Mouse (Mus musculus) embryonic facial prominence, embryonic 14.5 days (tissue): ENCODE results near the gene Gdi2. TPM values are rescaled to one million over a fixed set of nuclear protein-coding genes. Genes with fewer than 3 reads are reported as not detected.
A peak's percentile ranks its signal among the peaks of the same experiment; 100 is the strongest.

Source experiments
- ATAC-seq: fragments of 200-750 bp; cut with Nextera tagmentation; 2 replicates; pipeline ENCODE4 v1.8.0; 2017; ENCODE audit warnings: low read depth, moderate number of reproducible peaks, moderate TSS enrichment
- DNase-seq: peaks from one replicate; pipeline ENCODE4 v3.0.0-alpha.2; 2015; ENCODE audit warnings: low spot score
- H3K27ac ChIP-seq: fragments of 300-500 bp; sonication (generic); replicated peaks from 2 replicates; pipeline ENCODE4 v1.5.1; 2014; ENCODE audit warnings: low read depth, mild to moderate bottlenecking, low read length, moderate library complexity
- H3K27me3 ChIP-seq: fragments of 300-500 bp; sonication (generic); replicated peaks from 2 replicates; pipeline ENCODE4 v1.6.1; 2014; ENCODE audit warnings: low read length; ENCODE audit not compliant: control insufficient read depth, insufficient read depth
- H3K36me3 ChIP-seq: fragments of 300-500 bp; sonication (generic); 2 replicates; pipeline ENCODE4 v1.6.1; 2014; ENCODE audit warnings: low read length, mixed read lengths; ENCODE audit not compliant: control insufficient read depth, insufficient read depth
- H3K4me1 ChIP-seq: fragments of 300-500 bp; sonication (generic); 2 replicates; pipeline ENCODE4 v1.6.1; 2014; ENCODE audit warnings: antibody characterized with exemption, low read length; ENCODE audit not compliant: control insufficient read depth, insufficient read depth
- H3K4me2 ChIP-seq: fragments of 300-500 bp; sonication (generic); 2 replicates; pipeline ENCODE4 v1.6.1; 2014; ENCODE audit warnings: low read depth, mild to moderate bottlenecking, low read length, moderate library complexity, mixed read lengths
- H3K4me3 ChIP-seq: fragments of 300-500 bp; sonication (generic); 2 replicates; pipeline ENCODE4 v1.5.1; 2014; ENCODE audit warnings: low read depth, mild to moderate bottlenecking, low read length
- H3K9ac ChIP-seq: fragments of 300-500 bp; sonication (generic); 2 replicates; pipeline ENCODE4 v1.6.1; 2014; ENCODE audit warnings: low read depth, mild to moderate bottlenecking, low read length, moderate library complexity, mixed read lengths
- H3K9me3 ChIP-seq: fragments of 300-500 bp; sonication (generic); 2 replicates; pipeline ENCODE4 v1.6.1; 2016; ENCODE audit warnings: low read length; ENCODE audit not compliant: control insufficient read depth
- WGBS: fragments of 180-500 bp; shearing (Covaris S2); extraction: QIAGEN DNeasy Blood & Tissue Kit; methylation state at CpG from one replicate; pipeline ENCODE4 v1.1.7; 2014; 5-methylcytosine and 5-hydroxymethylcytosine counted together
- polyA plus RNA-seq: library from polyadenylated mRNA; unstranded; fragments of >200 nt; fragmentation: Nextera tagmentation; extraction: Ambion mirVana; gene quantifications from 2 replicates; pipeline ENCODE4 v1.2.1, GENCODE M21; 2014

Gene Gdi2
- polyA plus RNA-seq, 1 experiment from 2014 or later: 434 TPM

GRCm38 (mm10) chr13:3540166-3540565 lies 2.3 kb downstream of the Gdi2 start:
- DNase-seq (no peak), ATAC-seq (no peak)
- Histone ChIP-seq H3K4me1 (peaks cover 27% of the 10 kb centered on the region), H3K9me3 (no peaks in the 10 kb centered on the region), H3K9ac (peak overlapping the region; percentile 42; the same call in 1 of the 2 replicates), H3K36me3 (no peaks in the 10 kb centered on the region), H3K4me2 (peak overlapping the region; percentile 88), H3K4me3 (peak overlapping the region; percentile 97), H3K27ac (no peak overlapping the region), H3K27me3 (no peaks in the 10 kb centered on the region)
- WGBS: 38% methylated on average over 2 of the region's 2 CpGs

GRCm38 (mm10) chr13:3541159-3541782 lies 3.4 kb downstream of the Gdi2 start:
- Histone ChIP-seq H3K27me3 (no peaks in the 10 kb centered on the region), H3K4me1 (peaks cover 27% of the 10 kb centered on the region), H3K4me3 (no peak overlapping the region), H3K4me2 (peak overlapping the region; percentile 88), H3K9ac (no peak overlapping the region), H3K36me3 (no peaks in the 10 kb centered on the region), H3K9me3 (no peaks in the 10 kb centered on the region), H3K27ac (no peak overlapping the region)
- WGBS: 75% methylated on average over 2 of the region's 2 CpGs
- ATAC-seq: no peak
- DNase-seq: peak; percentile 62

- Histone ChIP-seq H3K9ac (no peak overlapping the region), H3K36me3 (peaks cover 11% of the 10 kb centered on the region), H3K4me3 (no peak overlapping the region), H3K4me1 (peaks cover 30% of the 10 kb centered on the region), H3K27ac (no peak overlapping the region), H3K27me3 (no peaks in the 10 kb centered on the region), H3K9me3 (no peaks in the 10 kb centered on the region), H3K4me2 (no peak overlapping the region)
- no peak for ATAC-seq
- WGBS: 86% methylated on average over 4 of the region's 4 CpGs
- no peak for DNase-seq
These were observed 6.4 kb downstream of the Gdi2 start for GRCm38 (mm10) chr13:3544077-3544874.

- H3K27ac ChIP-seq: peak overlapping the region; percentile 21; the same call in 1 of the 2 replicates
- no peak for ATAC-seq
- WGBS: 80% methylated on average over 5 of the region's 5 CpGs
- H3K4me1 ChIP-seq: peaks cover 26% of the 10 kb centered on the region
- DNase-seq: peak; percentile 10
- no peak overlapping the region for H3K4me3 ChIP-seq
- peaks cover 16% of the 10 kb centered on the region for H3K36me3 ChIP-seq
- no peak overlapping the region for H3K9ac ChIP-seq
- no peak overlapping the region for H3K4me2 ChIP-seq
- H3K9me3 ChIP-seq: no peaks in the 10 kb centered on the region
- H3K27me3 ChIP-seq: no peaks in the 10 kb centered on the region
These were observed 7.1 kb downstream of the Gdi2 start for GRCm38 (mm10) chr13:3544925-3545324.

- Histone ChIP-seq H3K27me3 (no peaks in the 10 kb centered on the region), H3K36me3 (peaks cover 29% of the 10 kb centered on the region), H3K4me1 (peaks cover 9% of the 10 kb centered on the region), H3K9ac (no peak overlapping the region), H3K27ac (no peak overlapping the region), H3K9me3 (no peaks in the 10 kb centered on the region), H3K4me2 (no peak overlapping the region), H3K4me3 (no peak overlapping the region)
- ATAC-seq (peak; percentile 69; the same call in 1 of the 2 replicates), DNase-seq (peak; percentile 65)
- 70% methylated on average over 3 of the region's 3 CpGs for WGBS
These were observed 9.5 kb downstream of the Gdi2 start for GRCm38 (mm10) chr13:3547410-3547809.

- H3K4me2 ChIP-seq: no peak overlapping the region
- no peaks in the 10 kb centered on the region for H3K27me3 ChIP-seq
- no peak for ATAC-seq
- no peak overlapping the region for H3K4me3 ChIP-seq
- H3K27ac ChIP-seq: no peak overlapping the region
- H3K9ac ChIP-seq: no peak overlapping the region
- H3K4me1 ChIP-seq: peaks cover 9% of the 10 kb centered on the region; the same call in 1 of the 2 replicates
- 91% methylated on average over 6 of the region's 6 CpGs for WGBS
- DNase-seq: no peak
- H3K36me3 ChIP-seq: peaks cover 33% of the 10 kb centered on the region
- no peaks in the 10 kb centered on the region for H3K9me3 ChIP-seq
These were observed 10.0 kb downstream of the Gdi2 start for GRCm38 (mm10) chr13:3547856-3548255.

- WGBS: 95% methylated on average over 1 of the region's 1 CpGs
- Histone ChIP-seq H3K9me3 (no peaks in the 10 kb centered on the region), H3K36me3 (peaks cover 81% of the 10 kb centered on the region), H3K4me3 (no peak overlapping the region), H3K27me3 (no peaks in the 10 kb centered on the region), H3K4me2 (no peak overlapping the region), H3K27ac (no peak overlapping the region), H3K4me1 (no peaks in the 10 kb centered on the region), H3K9ac (no peak overlapping the region)
- DNase-seq (no peak), ATAC-seq (no peak)
These were observed 25.3 kb downstream of the Gdi2 start for GRCm38 (mm10) chr13:3563130-3563529.

GRCm38 (mm10) chr13:3563953-3564352 lies 26.1 kb downstream of the Gdi2 start:
- Histone ChIP-seq H3K9ac (no peak overlapping the region), H3K27ac (no peak overlapping the region), H3K36me3 (peaks cover 80% of the 10 kb centered on the region), H3K4me3 (no peak overlapping the region), H3K9me3 (no peaks in the 10 kb centered on the region), H3K4me2 (no peak overlapping the region), H3K4me1 (no peaks in the 10 kb centered on the region), H3K27me3 (no peaks in the 10 kb centered on the region)
- 82% methylated on average over 2 of the region's 2 CpGs for WGBS
- ATAC-seq: no peak
- no peak for DNase-seq
